Mouse (Mus musculus): ENCODE measurements at regions not wholly inside any gene's neighbourhood (a gene's known extent, or its start where the extent isn't known, plus 50 kb on each side); places are given as distances from the start of the nearest gene placed in this dataset.

GRCm38 (mm10) chr7:93197106-93197505 is 117.4 kb downstream of the Fam181b start:
- TF ChIP-seq CTCF (IDR thresholded peaks at IDR 0.05; ENCODE audit: low read depth, low read length) (no peak), POLR2A (IDR thresholded peaks at IDR 0.05; ENCODE audit: insufficient read depth, low read length) (no peak), EP300 (IDR thresholded peaks at IDR 0.05; ENCODE audit: insufficient read depth, low read depth, low read length) (no peak)
